Mouse (Mus musculus) testis, adult 2 months (tissue): ENCODE measurements around the gene Akap1. TPM values are rescaled to one million over a fixed set of nuclear protein-coding genes. Genes with fewer than 3 reads are reported as not detected.
"Not testable (repeated sequence)": the region's sequence is repeated elsewhere in the genome, so short reads cannot be mapped to it uniquely, and the experiment has no call there.

ENCODE experiments used
- H3K27ac ChIP-seq: fragments of 200-500 bp; 2 replicates; pipeline ENCODE4 v1.5.1; 2012; ENCODE audit warnings: low read depth, low read length; ENCODE audit not compliant: control insufficient read depth, insufficient read depth
- H3K27me3 ChIP-seq: fragments of 200-500 bp; 2 replicates; pipeline ENCODE4 v1.6.1; 2012; ENCODE audit warnings: mild to moderate bottlenecking, low read length, moderate library complexity; ENCODE audit not compliant: control insufficient read depth, insufficient read depth
- H3K36me3 ChIP-seq: fragments of 200-500 bp; 2 replicates; pipeline ENCODE4 v1.6.1; 2012; ENCODE audit warnings: mild to moderate bottlenecking, low read length; ENCODE audit not compliant: control insufficient read depth, insufficient read depth
- H3K4me1 ChIP-seq: fragments of 200-500 bp; 2 replicates; pipeline ENCODE4 v1.6.1; 2012; ENCODE audit warnings: low read length; ENCODE audit not compliant: control insufficient read depth, insufficient read depth
- H3K4me3 ChIP-seq: fragments of 200-500 bp; 2 replicates; pipeline ENCODE4 v1.5.1; 2012; ENCODE audit warnings: low read depth, mild to moderate bottlenecking, low read length, moderate library complexity, mixed read lengths; ENCODE audit not compliant: control insufficient read depth
- CTCF ChIP-seq: fragments of 200-500 bp; IDR thresholded peaks from 2 replicates; pipeline ENCODE4 v1.5.1; 2012; ENCODE audit warnings: low read depth, mild to moderate bottlenecking, inconsistent platforms, low read length, moderate library complexity; ENCODE audit not compliant: control insufficient read depth, insufficient read depth, insufficient replicate concordance
- POLR2A ChIP-seq: fragments of 200-500 bp; IDR thresholded peaks from 2 replicates; pipeline ENCODE4 v1.6.1; 2012; ENCODE audit warnings: low read depth, mild to moderate bottlenecking, inconsistent platforms, low read length, moderate library complexity; ENCODE audit not compliant: control insufficient read depth
- polyA plus RNA-seq: library from polyadenylated mRNA; depleted of rRNA; stranded (reverse); fragments of >200 nt; gene quantifications from 2 replicates; pipeline ENCODE4 v1.2.3, GENCODE M21; 2012

Gene Akap1
- polyA plus RNA-seq, 1 experiment, result 558 TPM

GRCm38 (mm10) chr11:88890904-88891303, 26.5 kb upstream of the Akap1 start:
- H3K27ac ChIP-seq, H3K4me3 ChIP-seq, H3K4me1 ChIP-seq, H3K36me3 ChIP-seq, H3K27me3 ChIP-seq: not testable (repeated sequence)

GRCm38 (mm10) chr11:88888996-88889395, 24.6 kb upstream of the Akap1 start:
- Histone ChIP-seq H3K27me3 (no peaks in the 10 kb centered on the region), H3K36me3 (no peaks in the 10 kb centered on the region), H3K4me1 (no peaks in the 10 kb centered on the region), H3K4me3 (peak overlapping the region; percentile 5; the same call in 1 of the 2 replicates), H3K27ac (no peak overlapping the region)
- no peak for TF ChIP-seq POLR2A
- no peak for TF ChIP-seq CTCF

GRCm38 (mm10) chr11:88884376-88885065, 20.1 kb upstream of the Akap1 start:
- Histone ChIP-seq H3K4me3 (no peak overlapping the region), H3K27ac (no peak overlapping the region), H3K36me3 (no peaks in the 10 kb centered on the region), H3K4me1 (no peaks in the 10 kb centered on the region), H3K27me3 (no peaks in the 10 kb centered on the region)
- TF ChIP-seq POLR2A (no peak), CTCF (no peak)

GRCm38 (mm10) chr11:88878011-88878410, 13.6 kb upstream of the Akap1 start:
- Histone ChIP-seq H3K36me3 (no peaks in the 10 kb centered on the region), H3K27me3 (no peaks in the 10 kb centered on the region), H3K27ac (no peak overlapping the region), H3K4me3 (no peak overlapping the region), H3K4me1 (peaks cover 5% of the 10 kb centered on the region)
- TF ChIP-seq POLR2A, result no peak
- TF ChIP-seq CTCF, result no peak

- Histone ChIP-seq H3K36me3 (no peaks in the 10 kb centered on the region), H3K4me1 (peaks cover 6% of the 10 kb centered on the region), H3K27me3 (no peaks in the 10 kb centered on the region), H3K4me3 (no peak overlapping the region), H3K27ac (no peak overlapping the region)
- TF ChIP-seq CTCF (no peak), POLR2A (no peak)
Observed at GRCm38 (mm10) chr11:88873667-88874030, 9.3 kb upstream of the Akap1 start.

- Histone ChIP-seq H3K27me3 (no peaks in the 10 kb centered on the region), H3K4me1 (peaks cover 6% of the 10 kb centered on the region), H3K27ac (no peak overlapping the region), H3K36me3 (no peaks in the 10 kb centered on the region), H3K4me3 (peak overlapping the region; percentile 27)
- TF ChIP-seq CTCF (no peak), POLR2A (no peak)
Observed at GRCm38 (mm10) chr11:88873027-88873666, 8.8 kb upstream of the Akap1 start.

GRCm38 (mm10) chr11:88869443-88869842, 5.1 kb upstream of the Akap1 start:
- no peaks in the 10 kb centered on the region for H3K36me3 ChIP-seq
- peaks cover 4% of the 10 kb centered on the region for H3K4me1 ChIP-seq
- H3K27me3 ChIP-seq, result no peaks in the 10 kb centered on the region
- no peak overlapping the region for H3K4me3 ChIP-seq
- no peak overlapping the region for H3K27ac ChIP-seq
- no peak for TF ChIP-seq POLR2A
- no peak for TF ChIP-seq CTCF
